Mouse (Mus musculus): ENCODE results near the gene Spam1. TPM values are rescaled to one million over a fixed set of nuclear protein-coding genes. Genes with fewer than 3 reads are reported as not detected.

Spam1 gene
- polyA plus RNA-seq (2017; shearing (Covaris generic)) = not detected

DNA sequence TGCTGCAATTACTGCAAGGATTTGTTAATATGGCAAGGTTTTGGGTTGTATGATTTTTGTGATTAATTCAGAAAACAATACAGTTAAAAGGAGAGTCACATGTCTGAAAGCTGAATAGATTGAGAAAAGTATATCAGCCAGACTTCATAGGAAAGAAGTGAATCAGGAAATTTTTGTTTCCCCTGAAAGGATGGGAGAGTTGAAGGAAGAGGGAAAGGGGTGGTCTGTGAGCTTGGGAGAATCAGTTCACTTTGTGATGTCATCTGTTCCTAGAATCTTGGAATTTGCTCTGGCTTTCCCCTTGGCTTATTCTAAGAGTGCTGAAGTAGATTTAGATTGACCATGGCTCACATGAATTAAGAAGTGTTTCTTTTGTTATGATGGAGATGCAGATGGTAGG, at the start of gene Spam1:
Spam1 (plus strand) TSS at position 301 of the 400 bp plus-strand sequence.

DNA sequence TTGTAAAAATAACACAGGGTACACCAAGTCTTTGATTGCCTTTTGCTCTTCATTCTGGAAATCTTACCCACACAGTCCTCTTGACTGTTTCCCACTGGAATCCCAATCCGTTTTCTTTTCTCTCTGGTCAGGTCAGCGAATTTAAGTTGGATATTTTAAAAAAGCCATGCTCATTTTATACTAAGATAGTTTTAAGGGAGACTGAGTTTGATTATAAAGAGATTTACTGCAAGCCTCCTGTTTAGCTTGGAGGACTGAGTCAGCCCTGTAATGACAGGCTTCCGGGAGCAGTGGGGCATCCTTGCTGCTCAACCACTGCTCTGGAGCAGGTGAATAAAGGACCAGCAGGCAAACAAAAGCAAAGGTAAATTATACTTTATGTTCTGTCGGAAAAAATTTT, 43.0 kb upstream of the Spam1 start, which contains the start of gene Hyal4:
Hyal4 (plus strand) TSS at position 301 of the 400 bp plus-strand sequence.

Other genes with a start within 250 kb of the Spam1 start
- not detected for gene Lmod2, start 193.4 kb upstream of the Spam1 start, polyA plus RNA-seq (2017; shearing (Covaris generic))
- 41.1 TPM for gene Wasl, start 126.2 kb upstream of the Spam1 start, polyA plus RNA-seq (2017; shearing (Covaris generic))
- not detected for gene Hyal6, start 57.9 kb upstream of the Spam1 start, polyA plus RNA-seq (2017; shearing (Covaris generic))
- gene Hyal4, start 42.9 kb upstream of the Spam1 start, polyA plus RNA-seq (2017; shearing (Covaris generic)) = not detected
- gene Hyal5, start 66.8 kb downstream of the Spam1 start, polyA plus RNA-seq (2017; shearing (Covaris generic)) = not detected
- gene Tmem229a, start 165.1 kb downstream of the Spam1 start, polyA plus RNA-seq (2017; shearing (Covaris generic)) = 0.04 TPM